Mouse (Mus musculus): Measurements from ENCODE around the gene Elp6.

GRCm38 (mm10) chr9:110272330-110272729 is 32.6 kb upstream of the Elp6 start:
- no peak for TF ChIP-seq CTCF (conservative IDR thresholded peaks at IDR 0.05; ENCODE audit: low read length)
- TF ChIP-seq POU5F1 (IDR thresholded peaks at IDR 0.05; ENCODE audit: borderline replicate concordance, low read length) = no peak
- TF ChIP-seq NANOG (IDR thresholded peaks at IDR 0.05; ENCODE audit: borderline replicate concordance, low read length) = no peak
